Mouse (Mus musculus) brain, embryonic 14.5 days (tissue): ENCODE results near the gene Plin2.

Experiments
- CTCF ChIP-seq: fragments of 200-500 bp; IDR thresholded peaks from 2 replicates; pipeline ENCODE4 v1.5.1; 2012; ENCODE audit warnings: inconsistent platforms, mild to moderate bottlenecking, moderate library complexity, borderline replicate concordance; ENCODE audit not compliant: insufficient read depth, insufficient read length; ENCODE audit errors: extremely low read depth
- POLR2A ChIP-seq: fragments of 200-500 bp; IDR thresholded peaks from 2 replicates; pipeline ENCODE4 v1.6.1; 2012; ENCODE audit warnings: mild to moderate bottlenecking, inconsistent platforms, borderline replicate concordance; ENCODE audit not compliant: poor library complexity, insufficient read depth, insufficient read length, severe bottlenecking; ENCODE audit errors: extremely low read depth

- TF ChIP-seq CTCF: no peak
- TF ChIP-seq POLR2A: 0 out of 2 replicates have a peak, but pooled peaks have one; percentile 18
Measured at GRCm38 (mm10) chr4:86611524-86612288, 58.2 kb downstream of the Plin2 start, which contains the start of gene Haus6.
